Mouse (Mus musculus): ENCODE measurements around the gene Dmrtb1. TPM values are rescaled to one million over a fixed set of nuclear protein-coding genes. Genes with fewer than 3 reads are reported as not detected.

Dmrtb1 gene
- polyA plus RNA-seq, 1 experiment from 2014 or later: 0.11 TPM

GRCm38 (mm10) chr4:107641624-107642023 lies 42.4 kb downstream of the Dmrtb1 start:
- H3K4me2 ChIP-seq (ENCODE audit: low read depth, severe bottlenecking): no peak overlapping the region
- H3K36me3 ChIP-seq (ENCODE audit: control insufficient read depth, insufficient read depth, low read length): no peaks in the 10 kb centered on the region
- no peak overlapping the region for H3K4me3 ChIP-seq (ENCODE audit: low read depth, low read length)
- WGBS: 73% methylated on average over 4 of the region's 4 CpGs
- H3K27me3 ChIP-seq (ENCODE audit: control insufficient read depth, insufficient read depth, low read length): no peaks in the 10 kb centered on the region
- DNase-seq (ENCODE audit: low spot score): no peak
- no peak overlapping the region for H3K9ac ChIP-seq (ENCODE audit: low read length)
- H3K9me3 ChIP-seq (ENCODE audit: control insufficient read depth, low read length): no peaks in the 10 kb centered on the region
- no peak overlapping the region for H3K27ac ChIP-seq (replicated peaks; ENCODE audit: low read depth, low read length)
- H3K4me1 ChIP-seq (ENCODE audit: control insufficient read depth, insufficient read depth, low read length): peaks cover 10% of the 10 kb centered on the region; the same call in 1 of the 2 replicates
- no peak for ATAC-seq (ENCODE audit: insufficient number of reproducible peaks, low FRiP score, low TSS enrichment, low read depth)

- WGBS: 35% methylated on average over 10 of the region's 10 CpGs
- Histone ChIP-seq H3K4me3 (ENCODE audit: low read depth, low read length) (no peak overlapping the region), H3K9ac (ENCODE audit: low read length) (no peak overlapping the region), H3K36me3 (ENCODE audit: control insufficient read depth, insufficient read depth, low read length) (no peaks in the 10 kb centered on the region), H3K4me1 (ENCODE audit: control insufficient read depth, insufficient read depth, low read length) (peaks cover 18% of the 10 kb centered on the region; the same call in 1 of the 2 replicates), H3K27me3 (ENCODE audit: control insufficient read depth, insufficient read depth, low read length) (no peaks in the 10 kb centered on the region), H3K9me3 (ENCODE audit: control insufficient read depth, low read length) (no peaks in the 10 kb centered on the region), H3K4me2 (ENCODE audit: low read depth, severe bottlenecking) (no peak overlapping the region), H3K27ac (replicated peaks; ENCODE audit: low read depth, low read length) (no peak overlapping the region)
- peak; percentile 60 for DNase-seq (ENCODE audit: low spot score)
- no peak for ATAC-seq (ENCODE audit: insufficient number of reproducible peaks, low FRiP score, low TSS enrichment, low read depth)
Observed at GRCm38 (mm10) chr4:107638303-107638702, 45.7 kb downstream of the Dmrtb1 start.

- 63% methylated on average over 3 of the region's 3 CpGs for WGBS
Observed at GRCm38 (mm10) chr4:107637670-107638069, 46.4 kb downstream of the Dmrtb1 start.

GRCm38 (mm10) chr4:107636099-107636498 lies 47.9 kb downstream of the Dmrtb1 start:
- no peak overlapping the region for H3K4me2 ChIP-seq (ENCODE audit: low read depth, severe bottlenecking)
- H3K4me3 ChIP-seq (ENCODE audit: low read depth, low read length): no peak overlapping the region
- peaks cover 20% of the 10 kb centered on the region; the same call in 1 of the 2 replicates for H3K4me1 ChIP-seq (ENCODE audit: control insufficient read depth, insufficient read depth, low read length)
- no peak overlapping the region for H3K27ac ChIP-seq (replicated peaks; ENCODE audit: low read depth, low read length)
- DNase-seq (ENCODE audit: low spot score) (no peak), ATAC-seq (ENCODE audit: insufficient number of reproducible peaks, low FRiP score, low TSS enrichment, low read depth) (no peak)
- 72% methylated on average over 6 of the region's 6 CpGs for WGBS
- no peaks in the 10 kb centered on the region for H3K9me3 ChIP-seq (ENCODE audit: control insufficient read depth, low read length)
- H3K9ac ChIP-seq (ENCODE audit: low read length): no peak overlapping the region
- no peaks in the 10 kb centered on the region for H3K27me3 ChIP-seq (ENCODE audit: control insufficient read depth, insufficient read depth, low read length)
- H3K36me3 ChIP-seq (ENCODE audit: control insufficient read depth, insufficient read depth, low read length): no peaks in the 10 kb centered on the region

More at GRCm38 (mm10) chr4:107637670-107638069, 46.4 kb downstream of the Dmrtb1 start:
- no peak overlapping the region for H3K4me2 ChIP-seq (ENCODE audit: low read depth, severe bottlenecking)
- ATAC-seq (ENCODE audit: insufficient number of reproducible peaks, low FRiP score, low TSS enrichment, low read depth): no peak
- peak; percentile 64 for DNase-seq (ENCODE audit: low spot score)
- no peak overlapping the region for H3K27ac ChIP-seq (replicated peaks; ENCODE audit: low read depth, low read length)
- peaks cover 18% of the 10 kb centered on the region; the same call in 1 of the 2 replicates for H3K4me1 ChIP-seq (ENCODE audit: control insufficient read depth, insufficient read depth, low read length)
- H3K36me3 ChIP-seq (ENCODE audit: control insufficient read depth, insufficient read depth, low read length): no peaks in the 10 kb centered on the region
- H3K9me3 ChIP-seq (ENCODE audit: control insufficient read depth, low read length): no peaks in the 10 kb centered on the region
- no peak overlapping the region for H3K4me3 ChIP-seq (ENCODE audit: low read depth, low read length)
- H3K9ac ChIP-seq (ENCODE audit: low read length): no peak overlapping the region
- H3K27me3 ChIP-seq (ENCODE audit: control insufficient read depth, insufficient read depth, low read length): no peaks in the 10 kb centered on the region

GRCm38 (mm10) chr4:107634631-107635030 lies 49.4 kb downstream of the Dmrtb1 start:
- Histone ChIP-seq H3K9ac (ENCODE audit: low read length) (no peak overlapping the region), H3K27me3 (ENCODE audit: control insufficient read depth, insufficient read depth, low read length) (no peaks in the 10 kb centered on the region), H3K27ac (replicated peaks; ENCODE audit: low read depth, low read length) (no peak overlapping the region), H3K9me3 (ENCODE audit: control insufficient read depth, low read length) (no peaks in the 10 kb centered on the region), H3K4me1 (ENCODE audit: control insufficient read depth, insufficient read depth, low read length) (peaks cover 19% of the 10 kb centered on the region; the same call in 1 of the 2 replicates), H3K4me3 (ENCODE audit: low read depth, low read length) (no peak overlapping the region), H3K4me2 (ENCODE audit: low read depth, severe bottlenecking) (no peak overlapping the region), H3K36me3 (ENCODE audit: control insufficient read depth, insufficient read depth, low read length) (no peaks in the 10 kb centered on the region)
- WGBS: 77% methylated on average over 6 of the region's 6 CpGs
- no peak for ATAC-seq (ENCODE audit: insufficient number of reproducible peaks, low FRiP score, low TSS enrichment, low read depth)
- DNase-seq (ENCODE audit: low spot score): no peak

- Histone ChIP-seq H3K9ac (ENCODE audit: low read length) (no peak overlapping the region; the same call in none of the 2 replicates), H3K9me3 (ENCODE audit: control insufficient read depth, low read length) (no peaks in the 10 kb centered on the region), H3K27ac (replicated peaks; ENCODE audit: low read depth, low read length) (no peak overlapping the region), H3K27me3 (ENCODE audit: control insufficient read depth, insufficient read depth, low read length) (no peaks in the 10 kb centered on the region), H3K36me3 (ENCODE audit: control insufficient read depth, insufficient read depth, low read length) (no peaks in the 10 kb centered on the region), H3K4me2 (ENCODE audit: low read depth, severe bottlenecking) (no peak overlapping the region), H3K4me3 (ENCODE audit: low read depth, low read length) (no peak overlapping the region), H3K4me1 (ENCODE audit: control insufficient read depth, insufficient read depth, low read length) (peaks cover 31% of the 10 kb centered on the region)
- WGBS: 57% methylated on average over 17 of the region's 17 CpGs
- no peak for DNase-seq (ENCODE audit: low spot score)
- ATAC-seq (ENCODE audit: insufficient number of reproducible peaks, low FRiP score, low TSS enrichment, low read depth): no peak
Observed at GRCm38 (mm10) chr4:107628921-107629411, 55.1 kb downstream of the Dmrtb1 start.

- no peaks in the 10 kb centered on the region for H3K9me3 ChIP-seq (ENCODE audit: control insufficient read depth, low read length)
- no peak overlapping the region for H3K9ac ChIP-seq (ENCODE audit: low read length)
- WGBS: 63% methylated on average over 4 of the region's 4 CpGs
- peaks cover 32% of the 10 kb centered on the region for H3K4me1 ChIP-seq (ENCODE audit: control insufficient read depth, insufficient read depth, low read length)
- H3K36me3 ChIP-seq (ENCODE audit: control insufficient read depth, insufficient read depth, low read length): no peaks in the 10 kb centered on the region
- DNase-seq (ENCODE audit: low spot score): no peak
- no peak for ATAC-seq (ENCODE audit: insufficient number of reproducible peaks, low FRiP score, low TSS enrichment, low read depth)
- H3K27ac ChIP-seq (replicated peaks; ENCODE audit: low read depth, low read length): no peak overlapping the region
- H3K27me3 ChIP-seq (ENCODE audit: control insufficient read depth, insufficient read depth, low read length): no peaks in the 10 kb centered on the region
- no peak overlapping the region for H3K4me2 ChIP-seq (ENCODE audit: low read depth, severe bottlenecking)
- H3K4me3 ChIP-seq (ENCODE audit: low read depth, low read length): no peak overlapping the region
Observed at GRCm38 (mm10) chr4:107628226-107628625, 55.8 kb downstream of the Dmrtb1 start.
